Mouse (Mus musculus) limb, embryonic 13.5 days (tissue): ENCODE measurements around the gene Polr2e. TPM values are rescaled to one million over a fixed set of nuclear protein-coding genes. Genes with fewer than 3 reads are reported as not detected.

Experiments
- ATAC-seq: fragments of 200-750 bp; cut with Nextera tagmentation; 2 replicates; pipeline ENCODE4 v1.8.0; 2017; ENCODE audit warnings: low read depth, moderate number of reproducible peaks, moderate TSS enrichment; ENCODE audit not compliant: low FRiP score
- H3K27ac ChIP-seq: fragments of 300-500 bp; sonication (generic); 2 replicates; pipeline ENCODE4 v1.5.1; 2015; ENCODE audit warnings: inconsistent platforms, mild to moderate bottlenecking, moderate library complexity
- H3K27me3 ChIP-seq: fragments of 300-500 bp; sonication (generic); 2 replicates; pipeline ENCODE4 v1.6.1; 2015; ENCODE audit warnings: mild to moderate bottlenecking, inconsistent platforms
- H3K36me3 ChIP-seq: fragments of 300-500 bp; sonication (generic); 2 replicates; pipeline ENCODE4 v1.6.1; 2015; ENCODE audit warnings: inconsistent platforms, mild to moderate bottlenecking, moderate library complexity
- H3K4me1 ChIP-seq: fragments of 300-500 bp; sonication (generic); 2 replicates; pipeline ENCODE4 v1.6.1; 2015; ENCODE audit warnings: inconsistent platforms
- H3K4me2 ChIP-seq: fragments of 300-500 bp; sonication (generic); replicated peaks from 2 replicates; pipeline ENCODE4 v1.6.1; 2015; ENCODE audit warnings: inconsistent platforms, mild to moderate bottlenecking, moderate library complexity
- H3K4me3 ChIP-seq: fragments of 300-500 bp; sonication (generic); 2 replicates; pipeline ENCODE4 v1.5.1; 2015; ENCODE audit warnings: moderate library complexity, mild to moderate bottlenecking, inconsistent platforms
- H3K9ac ChIP-seq: fragments of 300-500 bp; sonication (generic); 2 replicates; pipeline ENCODE4 v1.6.1; 2015; ENCODE audit warnings: mild to moderate bottlenecking, inconsistent platforms
- H3K9me3 ChIP-seq: fragments of 300-500 bp; sonication (generic); 2 replicates; pipeline ENCODE4 v1.6.1; 2016; ENCODE audit warnings: inconsistent platforms
- WGBS: fragments of 180-500 bp; shearing (Covaris S2); methylation state at CpG from one replicate; pipeline ENCODE4 v1.1.7; 2015; 5-methylcytosine and 5-hydroxymethylcytosine counted together
- polyA plus RNA-seq: library from polyadenylated mRNA; unstranded; fragments of >200 nt; fragmentation: Nextera tagmentation; extraction: Ambion mirVana; gene quantifications from 2 replicates; pipeline ENCODE4 v1.2.1, GENCODE M21; 2015

The Polr2e gene
- polyA plus RNA-seq, 1 experiment from 2014 or later, result 244 TPM

DNA sequence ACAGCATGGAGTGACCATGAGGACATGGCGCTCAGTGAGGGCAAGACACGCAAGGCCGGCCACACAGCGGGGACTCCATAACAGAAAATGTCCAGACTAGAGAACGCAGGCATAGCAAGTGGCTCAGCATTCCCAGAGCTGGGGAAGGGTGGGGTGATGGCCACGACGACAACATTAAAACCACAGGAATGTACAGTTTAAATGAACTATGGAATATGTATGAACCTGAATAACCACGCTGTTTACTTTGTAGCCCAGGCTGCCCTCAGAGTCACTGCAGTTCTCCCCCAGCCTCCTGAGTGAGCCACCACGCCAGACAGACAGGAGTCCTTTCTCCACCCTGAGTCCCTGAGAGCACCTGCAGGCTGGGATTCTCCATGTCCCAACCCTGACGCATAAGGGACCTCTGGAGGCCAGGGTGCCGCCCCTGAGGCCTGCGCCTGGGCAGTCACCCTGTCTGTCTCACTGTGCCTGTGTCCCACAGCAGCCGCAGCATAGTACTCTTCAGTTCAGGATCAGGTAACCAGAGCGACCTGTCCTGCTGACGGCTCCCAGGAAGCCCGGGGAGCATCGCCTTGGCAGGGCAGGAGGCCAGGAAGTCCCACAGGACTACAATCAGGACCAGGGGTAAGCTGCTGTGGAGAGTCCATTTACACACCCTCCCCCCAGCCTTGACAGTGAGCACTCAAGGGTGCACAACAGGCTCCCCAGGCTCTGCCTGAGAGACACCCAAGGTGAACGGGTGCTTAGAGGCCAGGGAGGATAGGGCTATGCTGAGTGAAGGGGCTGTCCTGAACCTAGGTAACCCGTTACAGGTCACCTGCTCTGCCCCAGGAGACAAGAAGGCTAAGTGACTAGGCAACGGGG is 33.3 kb upstream of the Polr2e start:
- H3K27me3 ChIP-seq, result no peaks in the 10 kb centered on the region
- peaks cover 32% of the 10 kb centered on the region for H3K4me1 ChIP-seq
- WGBS, result 81% methylated on average over 20 of the region's 20 CpGs
- H3K4me3 ChIP-seq, result no peak overlapping the region
- no peak overlapping the region for H3K4me2 ChIP-seq
- ATAC-seq, result no peak
- peaks cover 10% of the 10 kb centered on the region; the same call in 1 of the 2 replicates for H3K36me3 ChIP-seq
- H3K9me3 ChIP-seq, result no peaks in the 10 kb centered on the region
- 0 out of 2 replicates have a peak overlapping the region, but pooled peaks have one; percentile 20 for H3K9ac ChIP-seq
- no peak overlapping the region for H3K27ac ChIP-seq

DNA sequence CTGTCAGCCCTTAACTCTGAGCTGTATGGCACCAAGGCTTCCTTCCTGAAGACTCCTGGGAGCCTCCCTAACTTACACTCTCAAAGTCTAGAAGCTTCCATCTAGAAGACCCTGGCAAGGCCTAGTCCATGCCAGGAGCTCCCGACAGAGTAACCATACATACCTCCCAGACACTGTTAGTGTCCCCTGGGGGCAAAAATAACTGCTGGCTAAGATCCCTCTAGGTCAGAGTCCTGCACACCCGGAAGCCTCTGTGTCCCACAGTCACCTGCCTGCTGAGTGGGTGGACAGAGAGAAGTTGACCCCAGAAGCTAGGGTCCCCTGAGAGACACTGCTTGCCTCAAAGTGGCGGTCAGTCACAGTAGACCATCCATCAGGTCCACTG is 31.9 kb upstream of the Polr2e start:
- Histone ChIP-seq H3K36me3 (peaks cover 13% of the 10 kb centered on the region), H3K4me1 (peaks cover 32% of the 10 kb centered on the region), H3K27me3 (no peaks in the 10 kb centered on the region), H3K4me2 (no peak overlapping the region), H3K27ac (peak overlapping the region; percentile 79), H3K9ac (peak overlapping the region; percentile 36), H3K9me3 (no peaks in the 10 kb centered on the region), H3K4me3 (no peak overlapping the region)
- ATAC-seq, result no peak
- 73% methylated on average over 3 of the region's 3 CpGs for WGBS

DNA sequence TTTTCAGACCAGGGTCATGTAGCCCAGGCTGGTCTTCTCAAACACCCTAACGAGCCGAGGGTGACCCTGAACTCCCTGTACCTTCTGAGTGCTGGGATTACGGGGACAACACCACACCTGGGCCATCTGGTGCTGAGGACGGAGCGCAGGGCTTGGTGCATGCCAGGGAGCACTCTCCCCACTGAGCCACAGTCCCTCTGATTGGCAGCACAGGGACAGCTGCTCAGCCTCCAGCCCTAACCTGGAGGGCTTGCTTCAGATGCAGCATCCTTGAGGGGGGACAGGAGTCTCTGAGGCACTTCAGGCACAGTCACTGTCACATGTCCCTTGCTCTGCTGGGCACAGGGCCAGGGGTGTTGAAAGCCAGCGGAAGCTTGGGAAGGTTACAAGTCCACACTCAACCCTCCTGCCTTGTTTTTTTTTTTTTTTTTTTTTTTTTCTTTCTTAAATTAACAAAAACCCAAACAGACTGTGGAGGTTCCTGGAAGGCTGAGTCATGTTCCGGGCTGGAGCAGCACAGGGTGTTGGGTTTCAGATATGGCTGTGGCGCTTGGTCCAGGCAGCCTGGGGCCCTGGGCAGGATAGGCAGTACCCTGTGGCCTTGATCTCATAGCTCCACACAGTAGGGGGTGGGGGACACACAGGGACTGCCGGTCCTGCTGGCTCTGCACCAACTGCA is 31.4 kb upstream of the Polr2e start:
- Histone ChIP-seq H3K4me1 (peaks cover 31% of the 10 kb centered on the region), H3K4me2 (no peak overlapping the region), H3K27ac (peak overlapping the region; percentile 79), H3K36me3 (peaks cover 16% of the 10 kb centered on the region), H3K9me3 (no peaks in the 10 kb centered on the region), H3K27me3 (no peaks in the 10 kb centered on the region), H3K9ac (peak overlapping the region; percentile 36), H3K4me3 (no peak overlapping the region)
- WGBS, result 51% methylated on average over 9 of the region's 9 CpGs
- peak; percentile 66 for ATAC-seq

DNA sequence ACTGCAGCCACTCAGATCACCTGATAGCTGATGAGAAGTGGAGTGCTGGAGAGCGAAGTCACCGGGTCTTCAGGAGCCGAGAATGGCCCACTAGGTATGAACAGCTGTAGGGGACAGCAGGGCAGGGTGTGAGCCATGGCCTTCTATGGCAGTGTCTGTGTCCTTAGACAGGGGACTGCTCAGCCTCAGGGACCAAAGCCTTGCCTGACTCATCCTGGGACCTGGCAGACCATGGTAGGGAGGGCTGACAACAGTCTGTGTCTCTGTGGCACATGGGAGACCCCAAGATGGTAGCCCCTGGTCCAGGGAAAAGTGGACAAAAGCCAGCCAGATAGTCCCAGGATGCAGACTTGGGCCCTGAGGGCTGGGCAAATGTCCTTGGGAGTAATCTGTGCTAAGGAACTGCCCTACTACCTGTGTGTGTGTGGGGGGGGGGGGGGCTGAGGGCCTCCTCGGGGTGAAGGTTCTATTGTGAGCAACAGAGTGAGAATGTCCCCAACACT is 30.4 kb upstream of the Polr2e start:
- H3K9me3 ChIP-seq, result no peaks in the 10 kb centered on the region
- ATAC-seq, result no peak
- peaks cover 20% of the 10 kb centered on the region for H3K36me3 ChIP-seq
- H3K27me3 ChIP-seq, result no peaks in the 10 kb centered on the region
- H3K4me1 ChIP-seq, result peaks cover 21% of the 10 kb centered on the region
- WGBS, result 90% methylated on average over 4 of the region's 4 CpGs
- H3K4me2 ChIP-seq, result no peak overlapping the region
- H3K9ac ChIP-seq, result no peak overlapping the region
- H3K4me3 ChIP-seq, result no peak overlapping the region
- no peak overlapping the region for H3K27ac ChIP-seq

DNA sequence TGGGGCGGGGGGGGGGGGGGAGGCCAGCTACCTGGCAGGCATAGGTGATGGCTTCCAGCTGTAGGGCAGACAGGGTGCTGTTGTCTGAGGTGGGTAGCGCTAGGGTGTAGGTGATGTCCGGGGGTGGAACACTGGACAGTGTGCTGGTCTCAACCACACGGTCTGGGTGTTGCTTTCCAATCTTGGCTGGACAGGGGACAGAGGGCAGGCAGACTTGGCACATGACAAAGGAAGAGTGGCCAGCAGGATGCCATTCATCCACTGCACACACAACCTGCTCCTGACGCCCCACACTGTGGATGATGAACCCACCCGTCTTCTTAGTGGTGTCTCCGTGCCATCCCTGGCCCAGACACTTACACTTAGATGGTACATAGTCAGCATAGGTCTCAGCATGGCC is 29.7 kb upstream of the Polr2e start:
- no peaks in the 10 kb centered on the region for H3K9me3 ChIP-seq
- 94% methylated on average over 6 of the region's 7 CpGs for WGBS
- no peak overlapping the region for H3K9ac ChIP-seq
- no peak overlapping the region for H3K4me2 ChIP-seq
- H3K36me3 ChIP-seq, result peaks cover 23% of the 10 kb centered on the region
- no peak overlapping the region for H3K27ac ChIP-seq
- ATAC-seq, result no peak
- H3K27me3 ChIP-seq, result no peaks in the 10 kb centered on the region
- peaks cover 16% of the 10 kb centered on the region for H3K4me1 ChIP-seq
- no peak overlapping the region for H3K4me3 ChIP-seq

DNA sequence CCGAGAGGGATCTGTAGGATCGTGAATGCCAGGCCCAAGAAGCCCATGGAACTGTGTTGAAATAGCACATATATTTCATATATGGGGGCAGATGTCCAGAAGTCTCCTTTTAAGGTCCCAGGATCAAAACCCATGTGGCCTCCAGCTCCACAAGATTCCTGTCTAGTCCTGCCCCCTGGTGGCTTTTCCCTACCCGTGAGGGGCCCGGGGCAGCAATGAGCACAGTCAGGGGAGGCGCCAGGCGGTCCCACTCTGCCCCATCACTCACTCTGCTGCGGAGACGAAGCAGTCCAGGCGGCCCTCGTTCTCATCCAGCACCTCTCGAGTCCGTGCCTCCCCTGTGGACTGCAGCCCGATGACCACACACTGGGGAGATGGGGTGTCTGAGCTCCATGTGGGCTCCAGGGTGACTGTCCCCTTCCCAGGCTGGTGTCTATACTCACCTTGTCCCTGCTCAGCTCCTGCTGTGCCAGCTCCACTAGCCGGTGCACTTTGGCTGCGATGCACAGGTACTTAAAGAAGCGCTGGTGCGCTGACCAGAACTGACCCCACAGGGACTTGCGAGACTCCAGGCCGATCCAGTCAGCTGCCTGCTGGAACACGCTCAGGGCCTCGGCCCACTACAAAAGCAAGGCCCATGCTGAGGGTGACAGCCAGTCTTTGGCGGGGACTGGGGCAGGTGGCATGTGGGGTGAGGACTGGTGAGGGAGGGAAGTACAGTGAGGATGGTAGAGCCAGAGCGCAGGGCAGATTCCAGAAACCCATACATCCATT is 24.5 kb upstream of the Polr2e start:
- no peak overlapping the region for H3K4me2 ChIP-seq
- H3K4me1 ChIP-seq, result no peaks in the 10 kb centered on the region
- 73% methylated on average over 23 of the region's 23 CpGs for WGBS
- H3K9ac ChIP-seq, result peak overlapping the region; percentile 36; the same call in 1 of the 2 replicates
- ATAC-seq, result no peak
- H3K27ac ChIP-seq, result no peak overlapping the region
- H3K27me3 ChIP-seq, result no peaks in the 10 kb centered on the region
- no peak overlapping the region for H3K4me3 ChIP-seq
- H3K36me3 ChIP-seq, result peaks cover 64% of the 10 kb centered on the region
- H3K9me3 ChIP-seq, result no peaks in the 10 kb centered on the region

DNA sequence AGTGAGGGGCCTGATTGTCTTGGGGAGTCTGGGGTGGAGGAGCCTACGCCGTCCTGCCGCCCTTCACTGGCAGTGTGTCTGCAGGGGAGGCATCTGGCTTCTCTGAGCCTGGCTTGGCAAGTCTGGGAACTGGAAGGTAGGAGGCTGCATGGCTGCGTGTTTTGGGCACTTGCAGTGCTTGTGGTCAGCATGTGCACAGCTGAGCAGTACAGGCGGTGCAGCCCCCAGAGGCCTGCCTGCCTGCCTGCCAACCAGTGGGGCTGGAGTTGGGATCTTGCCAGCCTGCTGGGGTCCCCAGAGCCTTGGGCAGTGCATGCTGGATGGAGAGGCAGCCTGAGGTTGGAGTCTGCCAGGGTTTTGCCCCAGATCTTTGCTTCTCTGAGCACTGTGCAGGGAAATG is 23.5 kb upstream of the Polr2e start:
- Histone ChIP-seq H3K9ac (0 out of 2 replicates have a peak overlapping the region, but pooled peaks have one; percentile 36), H3K9me3 (no peaks in the 10 kb centered on the region), H3K36me3 (peaks cover 73% of the 10 kb centered on the region), H3K4me3 (no peak overlapping the region), H3K4me1 (no peaks in the 10 kb centered on the region), H3K4me2 (no peak overlapping the region), H3K27me3 (no peaks in the 10 kb centered on the region), H3K27ac (no peak overlapping the region)
- ATAC-seq, result no peak
- WGBS, result 92% methylated on average over 5 of the region's 5 CpGs

DNA sequence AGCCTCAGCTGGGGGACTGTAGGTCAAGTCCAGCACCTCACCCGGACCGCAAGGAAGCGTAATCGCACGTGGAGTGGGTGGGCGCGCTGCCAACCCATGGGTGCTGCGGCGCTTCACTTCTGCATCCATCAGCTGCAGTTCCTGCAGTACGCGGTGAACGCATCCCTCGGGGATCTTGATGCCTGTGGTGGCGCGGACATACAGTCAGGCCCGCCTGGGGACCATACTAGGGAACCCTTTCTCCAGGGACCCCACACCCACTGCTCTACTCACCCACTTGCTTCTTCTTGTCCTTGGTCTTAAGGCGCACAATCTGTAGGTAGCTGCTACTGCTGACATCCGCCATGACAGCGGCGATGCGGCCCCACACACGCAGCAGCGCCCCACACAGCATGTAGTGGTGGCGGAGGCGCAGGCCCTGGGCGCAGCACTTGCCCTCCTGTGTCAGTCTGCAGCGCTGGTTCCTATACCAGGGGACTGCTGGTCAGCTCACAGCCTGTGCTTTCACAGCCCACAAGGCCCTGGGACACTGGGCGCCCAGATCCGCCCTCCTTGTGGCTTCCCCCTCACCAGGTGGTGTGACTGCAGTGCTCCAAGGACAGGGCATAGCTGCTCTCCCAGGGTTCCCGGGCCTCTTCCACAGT is 18.2 kb upstream of the Polr2e start:
- Histone ChIP-seq H3K9me3 (no peaks in the 10 kb centered on the region), H3K27ac (no peak overlapping the region; the same call in 1 of the 2 replicates), H3K4me3 (no peak overlapping the region), H3K9ac (no peak overlapping the region; the same call in 1 of the 2 replicates), H3K36me3 (peaks cover 74% of the 10 kb centered on the region), H3K27me3 (no peaks in the 10 kb centered on the region), H3K4me1 (peaks cover 20% of the 10 kb centered on the region), H3K4me2 (no peak overlapping the region)
- ATAC-seq, result no peak
- 79% methylated on average over 30 of the region's 30 CpGs for WGBS

DNA sequence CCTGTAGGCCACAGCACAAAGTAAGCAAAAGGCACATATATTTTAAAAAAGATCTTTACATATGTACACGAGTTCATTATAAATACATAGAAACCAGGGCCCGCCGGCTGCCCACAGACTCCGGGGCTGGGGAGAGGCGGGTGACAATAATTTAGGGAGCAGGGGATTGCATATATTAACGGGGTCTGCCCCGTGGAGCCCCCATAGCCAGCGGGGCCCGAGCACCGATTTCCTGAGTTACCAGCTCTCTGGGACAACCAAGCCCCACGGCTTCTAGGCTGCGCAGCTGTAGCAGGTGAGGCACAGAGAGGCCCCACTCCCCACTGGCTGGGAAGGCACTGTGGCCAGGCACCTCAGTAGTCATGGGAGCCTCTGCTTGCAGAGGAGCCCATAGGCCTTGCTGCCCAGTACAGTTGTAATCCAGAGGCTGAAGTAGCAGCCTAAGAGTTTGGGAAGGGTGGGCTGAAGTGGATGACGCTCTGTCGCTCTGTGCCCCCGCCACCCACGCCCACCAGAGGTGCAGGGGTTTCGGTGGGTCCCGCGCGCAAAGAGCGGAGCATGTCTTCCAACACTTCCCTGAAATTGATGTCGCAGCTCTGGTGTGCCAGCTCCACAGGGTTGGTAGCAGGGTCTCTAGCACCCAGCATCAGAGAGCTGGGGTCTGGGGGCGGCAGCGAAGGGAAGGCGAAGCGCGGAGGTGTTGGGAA is 17.5 kb upstream of the Polr2e start:
- no peak overlapping the region for H3K4me2 ChIP-seq
- no peaks in the 10 kb centered on the region for H3K9me3 ChIP-seq
- H3K4me1 ChIP-seq, result peaks cover 21% of the 10 kb centered on the region
- no peak overlapping the region; the same call in 1 of the 2 replicates for H3K27ac ChIP-seq
- H3K27me3 ChIP-seq, result no peaks in the 10 kb centered on the region
- H3K9ac ChIP-seq, result peak overlapping the region; percentile 31; the same call in 1 of the 2 replicates
- 90% methylated on average over 27 of the region's 27 CpGs for WGBS
- H3K4me3 ChIP-seq, result no peak overlapping the region
- ATAC-seq, result no peak
- H3K36me3 ChIP-seq, result peaks cover 67% of the 10 kb centered on the region

DNA sequence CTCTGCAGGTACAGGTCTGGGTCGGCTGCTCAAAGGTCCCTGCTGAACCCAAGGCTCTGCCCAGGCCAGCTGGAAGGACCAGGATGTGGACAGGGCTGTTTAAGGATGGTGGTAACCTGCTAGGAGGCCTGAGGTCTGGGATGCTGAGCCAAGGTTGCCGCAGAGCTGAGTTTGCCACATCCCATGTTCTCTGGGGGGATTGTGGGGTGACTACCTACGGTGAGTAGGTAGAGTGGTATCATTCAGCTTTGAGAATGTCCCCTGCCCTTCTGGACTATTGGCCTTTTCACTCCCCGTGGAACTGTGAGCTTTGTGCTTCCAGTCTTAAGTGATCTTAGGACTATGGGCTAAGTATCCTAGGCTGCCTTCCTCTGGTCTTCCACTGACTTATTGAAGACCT is 16.9 kb upstream of the Polr2e start:
- 88% methylated on average over 4 of the region's 4 CpGs for whole genome bisulfite sequencing
- H3K36me3 ChIP-seq, result peaks cover 62% of the 10 kb centered on the region

DNA sequence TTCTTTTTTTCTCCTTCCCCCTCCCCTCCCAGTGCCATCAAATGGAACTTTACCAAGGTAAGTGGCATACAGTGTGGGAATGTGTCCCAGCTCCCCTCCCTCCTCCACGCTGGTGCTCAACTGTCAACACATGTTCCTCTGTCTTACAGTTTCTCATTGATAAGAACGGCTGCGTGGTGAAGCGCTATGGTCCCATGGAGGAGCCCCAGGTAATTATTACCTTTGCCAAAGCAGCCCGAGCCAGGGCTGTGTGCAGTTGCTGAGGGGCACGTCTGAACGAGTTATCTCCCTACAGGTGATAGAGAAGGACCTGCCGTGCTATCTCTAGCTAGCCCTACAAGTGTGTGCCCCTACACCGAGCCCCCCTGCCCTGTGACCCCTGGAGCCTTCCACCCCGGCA is 16.3 kb upstream of the Polr2e start:
- no peak overlapping the region for H3K4me3 ChIP-seq
- WGBS, result 77% methylated on average over 9 of the region's 10 CpGs

More for the DNA sequence above, 16.9 kb upstream of the Polr2e start:
- ATAC-seq, result no peak
- Histone ChIP-seq H3K4me3 (no peak overlapping the region), H3K9ac (no peak overlapping the region), H3K4me2 (no peak overlapping the region), H3K9me3 (no peaks in the 10 kb centered on the region), H3K27ac (no peak overlapping the region), H3K4me1 (peaks cover 28% of the 10 kb centered on the region), H3K27me3 (no peaks in the 10 kb centered on the region)

More for the DNA sequence above, 16.3 kb upstream of the Polr2e start:
- no peak overlapping the region for H3K4me2 ChIP-seq
- H3K27me3 ChIP-seq, result no peaks in the 10 kb centered on the region
- no peaks in the 10 kb centered on the region for H3K9me3 ChIP-seq
- ATAC-seq, result no peak
- peaks cover 28% of the 10 kb centered on the region for H3K4me1 ChIP-seq
- H3K9ac ChIP-seq, result no peak overlapping the region
- no peak overlapping the region for H3K27ac ChIP-seq
- H3K36me3 ChIP-seq, result peaks cover 56% of the 10 kb centered on the region
